Mouse (Mus musculus): ENCODE data around the gene Mcf2l. TPM values are rescaled to one million over a fixed set of nuclear protein-coding genes. Genes with fewer than 3 reads are reported as not detected.

Mcf2l gene
- total RNA-seq, 2 experiments from 2014 or later, result 212 to 231 TPM

DNA sequence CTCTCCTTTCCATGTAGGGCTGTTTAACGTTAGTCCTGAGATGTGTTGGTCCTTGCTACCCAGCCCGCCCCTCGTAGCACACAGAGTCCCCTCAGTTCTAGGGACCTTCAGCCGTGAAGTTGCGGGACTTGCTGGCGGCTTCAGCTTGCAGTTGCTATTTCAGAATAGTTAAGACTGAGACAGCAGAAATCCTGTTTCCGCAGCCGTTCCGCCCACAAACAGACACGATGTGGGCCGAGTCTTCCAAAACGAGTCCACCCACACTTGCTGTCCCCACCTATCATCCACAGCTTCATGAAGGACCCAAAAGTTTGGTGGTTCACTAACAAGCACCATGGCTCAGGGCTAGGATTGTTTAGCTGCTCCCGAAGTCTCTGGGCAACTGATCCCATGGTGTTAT, 111.7 kb downstream of the Mcf2l start:
- peak; percentile 73 to 83 for DNase-seq (ENCODE audit: low spot score in 2 of 2)

GRCm38 (mm10) chr8:12987571-12987970, 114.0 kb downstream of the Mcf2l start:
- peak; percentile 54 to 79 for DNase-seq (ENCODE audit: low spot score in 2 of 2)

- DNase-seq (ENCODE audit: low spot score in 2 of 2), result no peak
These were observed 115.3 kb downstream of the Mcf2l start for GRCm38 (mm10) chr8:12988722-12989430.

- no peak for DNase-seq (ENCODE audit: low spot score in 2 of 2)
These were observed 117.8 kb downstream of the Mcf2l start for GRCm38 (mm10) chr8:12991411-12991810.

DNA sequence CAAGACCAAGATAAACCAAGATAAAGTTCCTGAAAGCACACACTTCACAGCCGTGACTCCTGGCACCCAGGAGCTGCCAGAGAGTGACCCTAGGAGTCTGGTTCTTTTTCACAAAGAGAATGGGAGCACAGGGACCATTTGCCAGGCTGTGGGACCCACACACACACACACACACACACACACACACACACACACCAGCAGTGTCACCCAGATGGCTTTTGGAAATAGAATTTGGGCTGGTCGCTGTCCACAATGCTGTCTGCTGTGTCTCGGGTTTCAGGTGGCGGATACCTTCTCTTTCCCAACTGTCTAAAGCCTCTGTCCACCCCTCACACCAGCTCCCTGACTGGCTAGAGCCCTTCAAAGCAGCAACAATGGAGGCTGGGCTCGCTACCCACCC, 120.9 kb downstream of the Mcf2l start:
- DNase-seq (ENCODE audit: low spot score in 2 of 2), result no peak

DNA sequence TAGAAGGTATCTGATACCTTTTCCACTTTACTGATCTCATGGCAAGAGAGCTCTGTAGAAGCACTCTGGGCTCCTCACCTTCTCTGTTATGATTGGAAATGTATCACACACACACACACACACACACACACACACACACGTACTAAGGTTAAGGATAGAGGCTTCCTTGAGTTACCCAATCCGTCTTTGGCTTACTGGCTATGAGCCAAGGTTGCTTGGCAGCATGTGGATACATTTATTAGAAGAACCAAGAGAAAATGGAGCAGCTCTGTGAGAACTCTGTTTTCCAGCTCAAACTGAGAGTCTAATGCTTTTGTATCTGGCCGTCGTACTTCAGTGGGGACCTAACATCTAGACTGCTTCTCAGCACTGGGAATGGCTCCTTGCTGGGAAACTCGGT, 121.9 kb downstream of the Mcf2l start:
- peak in 1 of 2 experiments; percentile 42 for DNase-seq (ENCODE audit: low spot score in 2 of 2)

DNA sequence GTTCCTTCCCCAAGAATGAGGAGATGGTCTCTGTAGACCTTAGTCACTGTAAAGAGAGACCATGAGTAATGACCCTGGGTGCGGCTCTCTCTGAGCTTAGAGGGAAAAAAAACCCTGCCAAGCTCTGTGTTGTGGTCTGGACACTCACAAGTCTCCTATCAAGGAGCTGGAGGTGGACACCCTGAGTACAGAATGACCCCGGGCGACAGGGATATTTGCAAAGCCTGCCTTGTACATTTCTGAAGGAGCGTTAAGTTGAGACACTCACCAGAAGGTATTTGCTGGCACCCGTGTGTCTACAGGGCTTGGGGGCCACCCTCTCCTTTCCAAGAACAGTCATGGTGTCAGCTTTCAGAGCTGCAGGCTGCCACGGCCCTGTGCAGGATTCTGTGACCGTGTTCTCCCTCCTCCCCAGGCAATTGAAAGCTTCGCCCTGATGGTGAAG, 123.2 kb downstream of the Mcf2l start:
- DNase-seq (ENCODE audit: low spot score in 2 of 2), result no peak

- no peak for DNase-seq (ENCODE audit: low spot score in 2 of 2)
These were observed 124.7 kb downstream of the Mcf2l start for GRCm38 (mm10) chr8:12998331-12998730.

GRCm38 (mm10) chr8:12999793-13000192, 126.2 kb downstream of the Mcf2l start:
- no peak for DNase-seq (ENCODE audit: low spot score in 2 of 2)

DNA sequence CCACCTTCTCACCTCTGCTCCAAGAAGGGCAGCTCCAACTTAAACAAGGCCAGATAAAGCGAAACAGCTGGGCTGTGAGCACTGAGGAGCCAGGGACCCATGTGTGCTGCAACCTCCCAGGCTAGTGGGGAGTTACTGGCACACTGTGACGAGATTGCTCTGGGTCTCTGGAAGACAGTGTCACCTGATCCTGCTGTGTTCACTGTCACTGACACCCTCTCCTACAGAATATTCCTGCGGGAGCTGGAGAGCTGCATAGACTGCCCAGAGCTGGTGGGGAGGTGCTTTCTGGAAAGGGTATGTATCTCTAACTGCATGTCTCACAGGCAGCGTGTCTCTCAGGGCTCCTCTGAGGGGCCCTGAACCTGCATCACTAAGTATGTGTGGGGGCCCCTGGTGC, 133.9 kb downstream of the Mcf2l start:
- DNase-seq (ENCODE audit: low spot score in 2 of 2), result no peak

DNA sequence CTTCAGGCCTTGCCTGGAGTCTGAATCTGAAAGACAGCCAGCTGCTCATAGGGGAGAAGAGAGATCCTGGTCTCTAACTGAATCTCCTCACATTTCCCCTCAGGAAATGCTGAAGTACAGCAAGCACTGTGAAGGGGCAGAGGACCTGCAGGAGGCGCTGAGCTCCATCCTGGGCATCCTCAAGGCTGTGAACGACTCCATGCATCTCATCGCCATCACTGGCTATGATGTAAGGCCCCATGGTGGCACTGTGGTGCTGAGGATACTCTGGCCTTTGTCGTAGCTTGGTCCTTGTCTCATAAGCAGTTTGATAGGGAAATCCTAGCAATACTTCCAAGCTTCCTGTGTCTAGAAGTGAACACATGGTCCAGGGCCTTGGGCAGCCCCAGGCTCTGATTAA, 136.7 kb downstream of the Mcf2l start:
- DNase-seq (ENCODE audit: low spot score in 2 of 2), result no peak

GRCm38 (mm10) chr8:13019560-13019959, 146.0 kb downstream of the Mcf2l start:
- no peak for DNase-seq (ENCODE audit: low spot score in 2 of 2)

DNA sequence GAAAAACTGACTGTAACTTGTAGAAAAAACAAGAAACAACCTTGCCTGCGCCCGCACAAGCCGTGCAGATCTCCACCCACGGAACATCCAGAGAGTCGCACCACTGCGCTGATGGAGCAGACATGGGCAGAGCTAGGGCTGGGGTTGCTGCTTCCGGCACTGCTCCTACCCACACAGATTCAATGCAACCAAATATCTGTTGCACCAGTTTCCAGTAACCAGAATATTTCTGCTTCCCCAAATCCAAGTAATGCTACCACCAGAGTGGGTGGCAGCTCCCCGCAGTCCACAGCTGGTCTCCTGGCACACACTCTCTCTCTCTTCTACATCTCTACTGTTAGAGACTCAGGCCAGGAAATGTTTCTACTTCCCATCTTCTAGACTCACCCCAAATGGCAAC, 148.2 kb downstream of the Mcf2l start:
- DNase-seq (ENCODE audit: low spot score in 2 of 2), result peak; percentile 35 to 74

- no peak for DNase-seq (ENCODE audit: low spot score in 2 of 2)
These were observed 152.1 kb downstream of the Mcf2l start, which contains the start of gene F7 for GRCm38 (mm10) chr8:13025487-13026224. Gene F7, plus strand, starts transcription at chr8:13026034.

DNA sequence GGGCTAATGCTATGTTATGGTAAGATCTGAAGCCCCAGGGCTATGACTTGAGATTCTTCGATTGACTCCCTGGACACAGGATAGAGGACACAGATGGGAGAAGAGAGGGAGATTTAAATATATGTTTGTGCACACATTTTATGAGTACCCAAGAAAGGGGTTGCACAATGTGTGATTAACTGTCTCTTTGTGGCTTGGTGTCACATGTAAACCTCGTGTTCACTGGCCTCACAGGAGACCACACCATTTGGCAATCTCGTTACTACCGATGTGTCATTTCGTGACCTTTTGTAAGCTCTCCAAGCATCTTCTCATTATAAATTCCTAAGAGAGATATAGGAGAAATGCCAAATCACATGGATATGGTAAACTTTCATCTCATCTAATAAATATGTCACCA, 154.0 kb downstream of the Mcf2l start:
- DNase-seq (ENCODE audit: low spot score in 2 of 2), result no peak

DNA sequence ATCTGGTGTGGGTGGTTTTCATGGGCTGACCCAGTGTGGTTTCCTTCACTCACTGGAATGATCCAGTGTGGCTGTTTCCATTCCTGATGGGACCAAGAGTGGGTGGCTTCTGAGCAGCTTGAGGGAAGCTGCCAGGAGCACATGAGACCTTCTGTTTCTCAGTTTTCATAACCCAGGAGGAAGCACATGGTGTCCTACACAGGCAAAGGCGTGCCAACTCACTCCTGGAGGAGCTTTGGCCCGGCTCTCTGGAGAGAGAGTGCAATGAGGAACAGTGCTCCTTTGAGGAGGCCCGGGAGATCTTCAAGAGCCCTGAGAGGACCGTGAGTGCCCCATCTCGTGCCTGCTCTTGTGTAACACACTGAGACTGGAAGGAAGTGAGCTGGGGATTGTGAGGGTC, 154.9 kb downstream of the Mcf2l start:
- peak; percentile 57 to 78 for DNase-seq (ENCODE audit: low spot score in 2 of 2)

- DNase-seq (ENCODE audit: low spot score in 2 of 2), result peak; percentile 45 to 79
These were observed 162.8 kb downstream of the Mcf2l start for GRCm38 (mm10) chr8:13036346-13036812.

GRCm38 (mm10) chr8:13037015-13037414, 163.4 kb downstream of the Mcf2l start, which contains the start of gene F10:
Gene F10, plus strand, starts transcription at chr8:13037308.
- DNase-seq (ENCODE audit: low spot score in 2 of 2), result no peak

- no peak for DNase-seq (ENCODE audit: low spot score in 2 of 2)
These were observed 164.0 kb downstream of the Mcf2l start for GRCm38 (mm10) chr8:13037569-13037968.

- no peak for DNase-seq (ENCODE audit: low spot score in 2 of 2)
These were observed 165.4 kb downstream of the Mcf2l start for GRCm38 (mm10) chr8:13039054-13039453.

GRCm38 (mm10) chr8:13041459-13041858, 167.9 kb downstream of the Mcf2l start:
- no peak for DNase-seq (ENCODE audit: low spot score in 2 of 2)

DNA sequence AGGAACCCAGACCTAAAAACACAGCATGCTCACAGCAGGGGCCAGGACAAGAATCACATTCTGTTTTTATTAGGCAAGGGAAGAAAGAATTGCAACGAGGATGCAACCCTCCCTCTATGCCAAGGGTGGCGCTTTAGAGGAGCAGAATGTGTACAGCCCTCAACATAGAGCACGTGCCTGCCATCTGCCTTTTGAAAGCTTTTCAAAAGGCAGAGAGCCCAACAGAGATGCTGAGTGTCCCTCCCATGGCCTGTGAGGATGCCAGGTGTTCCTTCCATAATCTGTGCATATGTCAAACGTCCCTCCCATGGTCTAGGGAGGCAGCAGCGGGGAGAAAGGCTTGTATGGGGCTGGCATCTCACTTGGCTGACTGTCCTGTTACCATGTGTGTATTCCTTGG, 174.0 kb downstream of the Mcf2l start:
- no peak for DNase-seq (ENCODE audit: low spot score in 2 of 2)
